8 mouse cellular contexts compared by ENCODE assay signal in genomic region chr12:44292281-44292680, GRCm38 (mm10). TPM values are rescaled to one million over a fixed set of nuclear protein-coding genes. Genes with fewer than 3 reads are reported as not detected.
DNase-seq lines count a peak whose midpoint lies in the region; ATAC-seq and TF ChIP-seq lines count a peak whose summit lies in the region.

No protein-coding gene starts in this region.

- no peaks in the 10 kb centered on the region for H3K4me1 ChIP-seq in heart, postnatal 0 days (ENCODE audit: control insufficient read depth, insufficient read depth)

- TF ChIP-seq EP300 in heart, postnatal 0 days (IDR thresholded peaks at IDR 0.05; ENCODE audit: low read depth), result no peak

- H3K4me2 ChIP-seq in heart, postnatal 0 days (ENCODE audit: low read depth, low read length), result no peak overlapping the region

- intact Hi-C loops in heart, postnatal 25 days (cut with DNase I), result loop anchor here (5.0 kb wide), 1 partner anchor 255 kb away; no protein-coding TSS in a partner anchor

- peaks cover 29% of the 10 kb centered on the region for H3K36me3 ChIP-seq in heart, postnatal 0 days (replicated peaks; ENCODE audit: control insufficient read depth, insufficient read depth, low read length)

- H3K9ac ChIP-seq in heart, postnatal 0 days (replicated peaks; ENCODE audit: low read depth, low read length), result no peak overlapping the region

- peak; percentile 75 for TF ChIP-seq CTCF in heart, postnatal 0 days (IDR thresholded peaks at IDR 0.05; ENCODE audit: low read depth)

- H3K9me3 ChIP-seq in heart, postnatal 0 days (replicated peaks; ENCODE audit: control insufficient read depth, low read length), result no peaks in the 10 kb centered on the region

- ATAC-seq in heart, postnatal 0 days (ENCODE audit: insufficient read depth, low read depth), result no peak
- peak; percentile 82 for ATAC-seq in frontal cortex, adult (ENCODE audit: low TSS enrichment)

- DNase-seq in heart, postnatal 0 days (ENCODE audit: low spot score), result peak; percentile 55
- no peak for DNase-seq in heart, postnatal 25 days (ENCODE audit: low spot score)
- peak; percentile 71 for DNase-seq in MN1 (ENCODE audit: low spot score)
- peak; percentile 85 for DNase-seq in cerebellum, adult 9-10 months
- DNase-seq in kidney, postnatal 25 days, result peak; percentile 43 to 88
- DNase-seq in lung, postnatal 14 days, result peak; percentile 83
- peak; percentile 44 for DNase-seq in skeletal muscle tissue, adult 2 months (ENCODE audit: low read depth, low spot score)

- H3K27me3 ChIP-seq in heart, postnatal 0 days (ENCODE audit: control insufficient read depth, insufficient read depth, low read length), result no peaks in the 10 kb centered on the region

- no peak overlapping the region for H3K4me3 ChIP-seq in heart, postnatal 0 days (ENCODE audit: low read depth, low read length)

- no peak overlapping the region for H3K27ac ChIP-seq in heart, postnatal 0 days (ENCODE audit: low read depth)

RNA-seq across cellular contexts. Expression of gene Nrcam, which starts 36.4 kb away (rescaled TPM):
- 5.0 TPM in 1 of 2 replicates, not detected in the other for total RNA-seq in heart, postnatal 0 days (2014; rRNA removed; ENCODE audit: low replicate concordance)
- polyA plus RNA-seq in heart, postnatal 0 days (2015; fragmentation: Nextera tagmentation; extraction: Ambion mirVana), result 0.14 and 0.20 TPM in 2 replicates
- total RNA-seq in heart, postnatal 25 days (2021), result under 1 TPM; 0.16 to 0.42 TPM
